Mouse (Mus musculus): ENCODE results near the gene Phactr2. TPM values are rescaled to one million over a fixed set of nuclear protein-coding genes. Genes with fewer than 3 reads are reported as not detected.

Phactr2 gene
- total RNA-seq, 2 experiments from 2014 or later, result 24.6 to 27.1 TPM

- peak in 1 of 2 experiments; percentile 33 for DNase-seq (ENCODE audit: low spot score in 2 of 2)
Measured at GRCm38 (mm10) chr10:13333781-13334180, 140.4 kb downstream of the Phactr2 start.

- DNase-seq (ENCODE audit: low spot score in 2 of 2), result no peak
Measured at GRCm38 (mm10) chr10:13332985-13333384, 141.2 kb downstream of the Phactr2 start.

GRCm38 (mm10) chr10:13331405-13332032 lies 142.7 kb downstream of the Phactr2 start:
- DNase-seq (ENCODE audit: low spot score in 2 of 2), result no peak

- no peak for DNase-seq (ENCODE audit: low spot score in 2 of 2)
Measured at GRCm38 (mm10) chr10:13328602-13329001, 145.6 kb downstream of the Phactr2 start.

- DNase-seq (ENCODE audit: low spot score in 2 of 2), result no peak
Measured at GRCm38 (mm10) chr10:13326149-13326873, 147.9 kb downstream of the Phactr2 start.

- peak; percentile 13 to 19 for DNase-seq (ENCODE audit: low spot score in 2 of 2)
Measured at GRCm38 (mm10) chr10:13323806-13324411, 150.3 kb downstream of the Phactr2 start.

GRCm38 (mm10) chr10:13323139-13323805 lies 150.9 kb downstream of the Phactr2 start:
- DNase-seq (ENCODE audit: low spot score in 2 of 2), result no peak

- DNase-seq (ENCODE audit: low spot score in 2 of 2), result no peak
Measured at GRCm38 (mm10) chr10:13314999-13315398, 159.2 kb downstream of the Phactr2 start.

GRCm38 (mm10) chr10:13312576-13312975 lies 161.6 kb downstream of the Phactr2 start:
- no peak for DNase-seq (ENCODE audit: low spot score in 2 of 2)

- DNase-seq (ENCODE audit: low spot score in 2 of 2), result no peak
Measured at GRCm38 (mm10) chr10:13311612-13312011, 162.6 kb downstream of the Phactr2 start.

GRCm38 (mm10) chr10:13310075-13310474 lies 164.1 kb downstream of the Phactr2 start:
- no peak for DNase-seq (ENCODE audit: low spot score in 2 of 2)

GRCm38 (mm10) chr10:13304641-13305241 lies 169.5 kb downstream of the Phactr2 start:
- peak in 1 of 2 experiments; percentile 57 for DNase-seq (ENCODE audit: low spot score in 2 of 2)

- no peak for DNase-seq (ENCODE audit: low spot score in 2 of 2)
Measured at GRCm38 (mm10) chr10:13303271-13304265, 170.6 kb downstream of the Phactr2 start.

- peak in 1 of 2 experiments; percentile 21 for DNase-seq (ENCODE audit: low spot score in 2 of 2)
Measured at GRCm38 (mm10) chr10:13300601-13301000, 173.6 kb downstream of the Phactr2 start.

GRCm38 (mm10) chr10:13300196-13300595 lies 174.0 kb downstream of the Phactr2 start:
- no peak for DNase-seq (ENCODE audit: low spot score in 2 of 2)

GRCm38 (mm10) chr10:13294886-13295285 lies 179.3 kb downstream of the Phactr2 start:
- DNase-seq (ENCODE audit: low spot score in 2 of 2), result no peak

- DNase-seq (ENCODE audit: low spot score in 2 of 2), result no peak
Measured at GRCm38 (mm10) chr10:13292026-13292425, 182.2 kb downstream of the Phactr2 start.

- DNase-seq (ENCODE audit: low spot score in 2 of 2), result no peak
Measured at GRCm38 (mm10) chr10:13289252-13289961, 184.8 kb downstream of the Phactr2 start.

- peak in 1 of 2 experiments; percentile 13 for DNase-seq (ENCODE audit: low spot score in 2 of 2)
Measured at GRCm38 (mm10) chr10:13288296-13288695, 185.9 kb downstream of the Phactr2 start.
